ENCODE assay signal across 8 mouse cellular contexts in genomic region chr6:47595696-47596095, GRCm38 (mm10). TPM values are rescaled to one million over a fixed set of nuclear protein-coding genes. Genes with fewer than 3 reads are reported as not detected.
DNase-seq lines count a peak whose midpoint lies in the region; ATAC-seq and TF ChIP-seq lines count a peak whose summit lies in the region.

No protein-coding gene starts in this region.

- TF ChIP-seq EP300 in liver, embryonic 14.5 days (IDR thresholded peaks at IDR 0.05; ENCODE audit: low read depth): no peak

- H3K9me3 ChIP-seq in forebrain, embryonic 13.5 days (replicated peaks): no peaks in the 10 kb centered on the region
- no peaks in the 10 kb centered on the region for H3K9me3 ChIP-seq in liver, embryonic 14.5 days (ENCODE audit: control insufficient read depth, low read length)

- ATAC-seq in forebrain, embryonic 13.5 days: no peak
- ATAC-seq in liver, embryonic 14.5 days (ENCODE audit: insufficient read depth): no peak
- no peak for ATAC-seq in frontal cortex, adult (ENCODE audit: low TSS enrichment)

- no peak for DNase-seq in gastrocnemius, adult 2 months
- DNase-seq in gastrocnemius, adult 8-10 months (ENCODE audit: low spot score in 2 of 2): no peak
- DNase-seq in thymus, adult 2 months: peak; percentile 26
- no peak for DNase-seq in thymus, adult 18-20 months
- DNase-seq in liver, embryonic 14.5 days (ENCODE audit: low read depth in 3 of 3, low spot score in 3 of 3): peak; percentile 38 to 53 (median 41)
- no peak for DNase-seq in left cerebral cortex, postnatal 14 days (ENCODE audit: low spot score in 2 of 2)

- 5% methylated on average over 6 of the region's 6 CpGs for WGBS in thymus, adult 2 months
- 2% methylated on average over 6 of the region's 6 CpGs for WGBS in forebrain, embryonic 13.5 days
- 2% methylated on average over 6 of the region's 6 CpGs for WGBS in liver, embryonic 14.5 days (ENCODE audit: insufficient replicate concordance)

- TF ChIP-seq POLR2A in thymus, adult 2 months (IDR thresholded peaks at IDR 0.05; ENCODE audit: control insufficient read depth, extremely low read depth, insufficient read depth, low read length, poor library complexity): no peak

- peak overlapping the region; percentile 94 for H3K4me3 ChIP-seq in gastrocnemius, adult 2 months
- peak overlapping the region; percentile 70 for H3K4me3 ChIP-seq in thymus, adult 2 months (ENCODE audit: control insufficient read depth, insufficient read depth, low read length)
- H3K4me3 ChIP-seq in forebrain, embryonic 13.5 days: peak overlapping the region; percentile 97
- peak overlapping the region; percentile 83 to 99 for H3K4me3 ChIP-seq in liver, embryonic 14.5 days (ENCODE audit: insufficient read depth in 1 of 2, low read depth in 2 of 2, low read length in 2 of 2)

- H3K27me3 ChIP-seq in thymus, adult 2 months (ENCODE audit: control insufficient read depth, insufficient read depth, low read length): no peaks in the 10 kb centered on the region
- H3K27me3 ChIP-seq in forebrain, embryonic 13.5 days: no peaks in the 10 kb centered on the region
- no peaks in the 10 kb centered on the region for H3K27me3 ChIP-seq in liver, embryonic 14.5 days (ENCODE audit: control insufficient read depth, insufficient read depth, low read length)

- no peaks in the 10 kb centered on the region for H3K36me3 ChIP-seq in thymus, adult 2 months (ENCODE audit: control insufficient read depth, insufficient read depth, low read length)
- no peaks in the 10 kb centered on the region for H3K36me3 ChIP-seq in forebrain, embryonic 13.5 days (ENCODE audit: poor library complexity, severe bottlenecking)
- H3K36me3 ChIP-seq in liver, embryonic 14.5 days (replicated peaks; ENCODE audit: control insufficient read depth, insufficient read depth, low read depth): no peaks in the 10 kb centered on the region

- H3K4me2 ChIP-seq in forebrain, embryonic 13.5 days: peak overlapping the region; percentile 68
- peak overlapping the region; percentile 86 for H3K4me2 ChIP-seq in liver, embryonic 14.5 days (ENCODE audit: low read depth)

- H3K9ac ChIP-seq in forebrain, embryonic 13.5 days: peak overlapping the region; percentile 99
- H3K9ac ChIP-seq in liver, embryonic 14.5 days (replicated peaks): peak overlapping the region; percentile 100

- TF ChIP-seq CTCF in gastrocnemius, adult 2 months (IDR thresholded peaks at IDR 0.05): no peak
- TF ChIP-seq CTCF in thymus, adult 2 months (IDR thresholded peaks at IDR 0.05; ENCODE audit: borderline replicate concordance, control insufficient read depth, extremely low read depth, insufficient read depth, low read length, poor library complexity): no peak
- no peak for TF ChIP-seq CTCF in liver, embryonic 14.5 days (IDR thresholded peaks at IDR 0.05; ENCODE audit: low read depth)

- H3K27ac ChIP-seq in gastrocnemius, adult 2 months: peak overlapping the region; percentile 95
- H3K27ac ChIP-seq in thymus, adult 2 months (ENCODE audit: control insufficient read depth, insufficient read depth, low read length): peak overlapping the region; percentile 77
- H3K27ac ChIP-seq in forebrain, embryonic 13.5 days: peak overlapping the region; percentile 99
- peak overlapping the region; percentile 92 for H3K27ac ChIP-seq in liver, embryonic 14.5 days

- H3K4me1 ChIP-seq in thymus, adult 2 months (replicated peaks; ENCODE audit: control insufficient read depth, insufficient read depth, low read length): 0 out of 2 replicates have a peak, but pooled peaks cover 2% of the 10 kb centered on the region
- peaks cover 26% of the 10 kb centered on the region for H3K4me1 ChIP-seq in forebrain, embryonic 13.5 days
- H3K4me1 ChIP-seq in liver, embryonic 14.5 days (replicated peaks; ENCODE audit: control insufficient read depth in 2 of 2, insufficient read depth in 2 of 2, low read length in 1 of 2): peaks cover 6 to 12% of the 10 kb centered on the region in 2 experiments

- intact Hi-C loops in gastrocnemius, adult 2 months (cut with DNase I): loop anchor here (2.0 kb wide), 1 partner anchor 141 kb away; no protein-coding TSS in a partner anchor
- intact Hi-C loops in left cerebral cortex, postnatal 14 days (cut with DNase I): no loop called here

RNA-seq across cellular contexts. Expression of gene Ezh2, which starts 0.6 kb away (rescaled TPM):
- total RNA-seq in gastrocnemius, adult 2 months (2021): 1 to 10 TPM; 6.6 to 7.4 TPM
- total RNA-seq in gastrocnemius, adult 8-10 months (2022): 1 to 10 TPM; 6.3 to 7.3 (median 6.6) TPM
- polyA plus RNA-seq in thymus, adult 2 months (2012; rRNA removed): 56.3 and 70.2 TPM in 2 replicates
- 221 and 241 TPM in 2 replicates for polyA plus RNA-seq in forebrain, embryonic 13.5 days (2015; fragmentation: Nextera tagmentation; extraction: Ambion mirVana)
- 35.3 and 69.3 TPM in 2 replicates for polyA plus RNA-seq in liver, embryonic 14.5 days (2012; rRNA removed)
- 46.2 and 49.1 TPM in 2 replicates for polyA plus RNA-seq in liver, embryonic 14.5 days (2014; fragmentation: Nextera tagmentation; extraction: Ambion mirVana)
- total RNA-seq in left cerebral cortex, postnatal 14 days (2021): 10 to 100 TPM; 14.1 to 14.8 TPM

Comparison
In these comparisons a context has a peak if more than half of its experiments do, and no peak if none do; other contexts are left out.
1. DNase-seq: peak in thymus, adult 2 months (single experiment) and liver, embryonic 14.5 days (3 of 3); none in gastrocnemius, adult 2 months (single experiment), gastrocnemius, adult 8-10 months (0 of 2), thymus, adult 18-20 months (0 of 2) and left cerebral cortex, postnatal 14 days (0 of 2).
2. Peak in every context shown above with its lines, with median percentiles within 50 percentile points of each other: H3K27ac ChIP-seq and H3K4me3 ChIP-seq.